Mouse (Mus musculus) liver, adult 2 months (tissue): Measurements from ENCODE around the gene Sigirr.

ENCODE experiments used
- CTCF ChIP-seq: fragments of 200-500 bp; IDR thresholded peaks from 2 replicates; pipeline ENCODE4 v1.5.1; 2011; ENCODE audit warnings: low read depth, low read length, control low read depth
- POLR2A ChIP-seq: fragments of 200-500 bp; IDR thresholded peaks from 2 replicates; pipeline ENCODE4 v1.6.1; 2011; ENCODE audit warnings: low read length, control low read depth; ENCODE audit not compliant: insufficient read depth; ENCODE audit errors: extremely low read depth

- TF ChIP-seq POLR2A (no peak), CTCF (no peak)
Observed at GRCm38 (mm10) chr7:141096649-141097056, 3.7 kb downstream of the Sigirr start.
